Mouse (Mus musculus) cortical plate, adult 2 months (tissue): ENCODE data around the gene Mtf1.

Source experiments
- CTCF ChIP-seq: fragments of 200-500 bp; IDR thresholded peaks from 2 replicates; pipeline ENCODE4 v1.5.1; 2011; ENCODE audit warnings: mild to moderate bottlenecking, control low read depth, low read length; ENCODE audit not compliant: insufficient read depth; ENCODE audit errors: extremely low read depth
- POLR2A ChIP-seq: fragments of 200-500 bp; IDR thresholded peaks from 2 replicates; pipeline ENCODE4 v1.6.1; 2011; ENCODE audit warnings: mild to moderate bottlenecking, low read length, control low read depth; ENCODE audit not compliant: insufficient read depth; ENCODE audit errors: extremely low read depth

- no peak for TF ChIP-seq POLR2A
- no peak for TF ChIP-seq CTCF
These were observed 91.9 kb downstream of the Mtf1 start for GRCm38 (mm10) chr4:124893769-124894168.
